Mouse (Mus musculus) limb, embryonic 10.5 days (tissue): ENCODE results near the gene Actl6a. TPM values are rescaled to one million over a fixed set of nuclear protein-coding genes. Genes with fewer than 3 reads are reported as not detected.

ENCODE experiments used
- polyA plus RNA-seq: library from polyadenylated mRNA; unstranded; fragments of >200 nt; fragmentation: Nextera tagmentation; extraction: Ambion mirVana; gene quantifications from 2 replicates; pipeline ENCODE4 v1.2.1, GENCODE M21; 2016

Gene Actl6a
- polyA plus RNA-seq, 1 experiment from 2014 or later = 278 TPM

Other genes starting within 250 kb of the Actl6a start
- gene Kcnmb3, start 214.1 kb upstream of the Actl6a start, polyA plus RNA-seq = 0.09 and 0.14 TPM in 2 replicates
- 43.4 and 43.7 TPM in 2 replicates for gene Zfp639, start 196.0 kb upstream of the Actl6a start, polyA plus RNA-seq
- gene Mfn1, start 176.8 kb upstream of the Actl6a start, polyA plus RNA-seq = 25.8 and 34.6 TPM in 2 replicates
- 35.1 and 35.9 TPM in 2 replicates for gene Gnb4, start 89.7 kb upstream of the Actl6a start, polyA plus RNA-seq
- 254 and 280 TPM in 2 replicates for gene Ndufb5, start 30.7 kb downstream of the Actl6a start, polyA plus RNA-seq
- 35.6 and 41.5 TPM in 2 replicates for gene Mrpl47, start 31.3 kb downstream of the Actl6a start, polyA plus RNA-seq
- 4.8 and 5.2 TPM in 2 replicates for gene Usp13, start 111.2 kb downstream of the Actl6a start, polyA plus RNA-seq